Mouse (Mus musculus) embryonic facial prominence, embryonic 13.5 days (tissue): ENCODE data around the gene Ier3. TPM values are rescaled to one million over a fixed set of nuclear protein-coding genes. Genes with fewer than 3 reads are reported as not detected.

Experiments used
- ATAC-seq: fragments of 200-750 bp; cut with Nextera tagmentation; 2 replicates; pipeline ENCODE4 v1.8.0; 2017; ENCODE audit warnings: low read depth; ENCODE audit not compliant: insufficient number of reproducible peaks, insufficient read depth, low FRiP score, low TSS enrichment
- H3K27ac ChIP-seq: fragments of 300-500 bp; sonication (generic); 2 replicates; pipeline ENCODE4 v1.5.1; 2015; ENCODE audit warnings: moderate library complexity, mild to moderate bottlenecking, inconsistent platforms
- H3K27me3 ChIP-seq: fragments of 300-500 bp; sonication (generic); 2 replicates; pipeline ENCODE4 v1.6.1; 2015; ENCODE audit warnings: mild to moderate bottlenecking, inconsistent platforms
- H3K36me3 ChIP-seq: fragments of 300-500 bp; sonication (generic); 2 replicates; pipeline ENCODE4 v1.6.1; 2015; ENCODE audit warnings: mild to moderate bottlenecking, inconsistent platforms
- H3K4me1 ChIP-seq: fragments of 300-500 bp; sonication (generic); 2 replicates; pipeline ENCODE4 v1.6.1; 2015; ENCODE audit warnings: inconsistent platforms
- H3K4me2 ChIP-seq: fragments of 300-500 bp; sonication (generic); 2 replicates; pipeline ENCODE4 v1.6.1; 2015; ENCODE audit warnings: moderate library complexity, mild to moderate bottlenecking, inconsistent platforms
- H3K4me3 ChIP-seq: fragments of 300-500 bp; sonication (generic); 2 replicates; pipeline ENCODE4 v1.5.1; 2015; ENCODE audit warnings: mild to moderate bottlenecking, inconsistent platforms
- H3K9ac ChIP-seq: fragments of 300-500 bp; sonication (generic); 2 replicates; pipeline ENCODE4 v1.6.1; 2015; ENCODE audit warnings: mild to moderate bottlenecking, inconsistent platforms
- H3K9me3 ChIP-seq: fragments of 300-500 bp; sonication (generic); 2 replicates; pipeline ENCODE4 v1.6.1; 2016; ENCODE audit warnings: inconsistent platforms
- WGBS: fragments of 180-500 bp; shearing (Covaris S2); methylation state at CpG from one replicate; pipeline ENCODE4 v1.1.7; 2015; ENCODE audit warnings: mixed read lengths; 5-methylcytosine and 5-hydroxymethylcytosine counted together
- polyA plus RNA-seq: library from polyadenylated mRNA; unstranded; fragments of >200 nt; fragmentation: Nextera tagmentation; extraction: Ambion mirVana; gene quantifications from 2 replicates; pipeline ENCODE4 v1.2.1, GENCODE M21; 2015

The Ier3 gene
- polyA plus RNA-seq, 1 experiment from 2014 or later = 20.1 TPM

- WGBS = 92% methylated on average over 13 of the region's 13 CpGs
- H3K4me2 ChIP-seq = no peak overlapping the region
- H3K4me3 ChIP-seq = no peak overlapping the region
- peaks cover 53% of the 10 kb centered on the region for H3K36me3 ChIP-seq
- no peak overlapping the region for H3K9ac ChIP-seq
- H3K27me3 ChIP-seq = no peaks in the 10 kb centered on the region
- no peak for ATAC-seq
- H3K9me3 ChIP-seq = no peaks in the 10 kb centered on the region
- H3K27ac ChIP-seq = no peak overlapping the region
- H3K4me1 ChIP-seq = peaks cover 27% of the 10 kb centered on the region
Measured at GRCm38 (mm10) chr17:35825109-35825850, 3.8 kb downstream of the Ier3 start.

- no peaks in the 10 kb centered on the region for H3K27me3 ChIP-seq
- H3K36me3 ChIP-seq = peaks cover 90% of the 10 kb centered on the region
- H3K27ac ChIP-seq = peak overlapping the region; percentile 60; the same call in 1 of the 2 replicates
- WGBS = 3% methylated on average over 21 of the region's 21 CpGs
- H3K4me2 ChIP-seq = peak overlapping the region; percentile 42
- H3K9me3 ChIP-seq = no peaks in the 10 kb centered on the region
- H3K4me3 ChIP-seq = 0 out of 2 replicates have a peak overlapping the region, but pooled peaks have one; percentile 7
- 0 out of 2 replicates have a peak overlapping the region, but pooled peaks have one; percentile 54 for H3K9ac ChIP-seq
- H3K4me1 ChIP-seq = peaks cover 18% of the 10 kb centered on the region
- peak; percentile 33; the same call in 1 of the 2 replicates for ATAC-seq
Measured at GRCm38 (mm10) chr17:35829737-35830136, 8.3 kb downstream of the Ier3 start.

GRCm38 (mm10) chr17:35832400-35833238 lies 11.1 kb downstream of the Ier3 start:
- ATAC-seq = no peak
- Histone ChIP-seq H3K4me1 (peaks cover 35% of the 10 kb centered on the region), H3K27ac (no peak overlapping the region), H3K4me3 (no peak overlapping the region), H3K4me2 (no peak overlapping the region), H3K36me3 (peaks cover 83% of the 10 kb centered on the region), H3K27me3 (no peaks in the 10 kb centered on the region), H3K9me3 (no peaks in the 10 kb centered on the region), H3K9ac (no peak overlapping the region)
- WGBS = 63% methylated on average over 8 of the region's 8 CpGs

GRCm38 (mm10) chr17:35833239-35833751 lies 11.8 kb downstream of the Ier3 start:
- H3K4me2 ChIP-seq = no peak overlapping the region; the same call in 1 of the 2 replicates
- H3K4me1 ChIP-seq = peaks cover 35% of the 10 kb centered on the region
- no peak overlapping the region for H3K27ac ChIP-seq
- 23% methylated on average over 5 of the region's 5 CpGs for WGBS
- H3K9ac ChIP-seq = no peak overlapping the region
- H3K4me3 ChIP-seq = no peak overlapping the region
- H3K9me3 ChIP-seq = no peaks in the 10 kb centered on the region
- H3K27me3 ChIP-seq = no peaks in the 10 kb centered on the region
- H3K36me3 ChIP-seq = peaks cover 77% of the 10 kb centered on the region
- no peak for ATAC-seq

GRCm38 (mm10) chr17:35833894-35834293 lies 12.4 kb downstream of the Ier3 start:
- Histone ChIP-seq H3K9me3 (no peaks in the 10 kb centered on the region), H3K36me3 (peaks cover 73% of the 10 kb centered on the region), H3K4me3 (peak overlapping the region; percentile 86; the same call in 1 of the 2 replicates), H3K9ac (no peak overlapping the region), H3K4me2 (peak overlapping the region; percentile 90), H3K27ac (no peak overlapping the region), H3K4me1 (peaks cover 35% of the 10 kb centered on the region), H3K27me3 (no peaks in the 10 kb centered on the region)
- ATAC-seq = no peak
- 62% methylated on average over 5 of the region's 5 CpGs for WGBS

GRCm38 (mm10) chr17:35834696-35835422 lies 13.4 kb downstream of the Ier3 start:
- Histone ChIP-seq H3K27me3 (no peaks in the 10 kb centered on the region), H3K27ac (peak overlapping the region; percentile 45; the same call in 1 of the 2 replicates), H3K9me3 (no peaks in the 10 kb centered on the region), H3K9ac (peak overlapping the region; percentile 99), H3K4me1 (peaks cover 41% of the 10 kb centered on the region), H3K4me3 (peak overlapping the region; percentile 86), H3K4me2 (peak overlapping the region; percentile 90), H3K36me3 (peaks cover 65% of the 10 kb centered on the region)
- no peak for ATAC-seq
- WGBS = 73% methylated on average over 26 of the region's 26 CpGs

- ATAC-seq = no peak
- WGBS = 74% methylated on average over 26 of the region's 26 CpGs
- peak overlapping the region; percentile 45; the same call in 1 of the 2 replicates for H3K27ac ChIP-seq
- H3K4me3 ChIP-seq = peak overlapping the region; percentile 86
- H3K9ac ChIP-seq = peak overlapping the region; percentile 99
- no peaks in the 10 kb centered on the region for H3K27me3 ChIP-seq
- H3K4me1 ChIP-seq = peaks cover 34% of the 10 kb centered on the region
- H3K4me2 ChIP-seq = peak overlapping the region; percentile 90
- peaks cover 61% of the 10 kb centered on the region for H3K36me3 ChIP-seq
- H3K9me3 ChIP-seq = no peaks in the 10 kb centered on the region
Measured at GRCm38 (mm10) chr17:35835424-35836140, 14.1 kb downstream of the Ier3 start.

GRCm38 (mm10) chr17:35836178-35836965 lies 14.9 kb downstream of the Ier3 start:
- WGBS = 6% methylated on average over 24 of the region's 24 CpGs
- H3K4me2 ChIP-seq = peak overlapping the region; percentile 90
- H3K9me3 ChIP-seq = no peaks in the 10 kb centered on the region
- H3K4me3 ChIP-seq = peak overlapping the region; percentile 86
- no peaks in the 10 kb centered on the region for H3K27me3 ChIP-seq
- H3K27ac ChIP-seq = peak overlapping the region; percentile 98
- peaks cover 34% of the 10 kb centered on the region for H3K4me1 ChIP-seq
- no peak for ATAC-seq
- H3K9ac ChIP-seq = peak overlapping the region; percentile 99
- H3K36me3 ChIP-seq = peaks cover 54% of the 10 kb centered on the region

- peak; percentile 13; the same call in 1 of the 2 replicates for ATAC-seq
- under 1% methylated on average over 21 of the region's 25 CpGs for WGBS
- H3K27me3 ChIP-seq = no peaks in the 10 kb centered on the region
- H3K4me3 ChIP-seq = peak overlapping the region; percentile 86
- H3K27ac ChIP-seq = peak overlapping the region; percentile 98
- peaks cover 49% of the 10 kb centered on the region for H3K36me3 ChIP-seq
- H3K4me1 ChIP-seq = peaks cover 36% of the 10 kb centered on the region
- H3K4me2 ChIP-seq = peak overlapping the region; percentile 90
- H3K9ac ChIP-seq = peak overlapping the region; percentile 99
- H3K9me3 ChIP-seq = no peaks in the 10 kb centered on the region
Measured at GRCm38 (mm10) chr17:35836991-35837422, 15.5 kb downstream of the Ier3 start.

GRCm38 (mm10) chr17:35837487-35837886 lies 16.0 kb downstream of the Ier3 start:
- H3K27me3 ChIP-seq = no peaks in the 10 kb centered on the region
- H3K27ac ChIP-seq = peak overlapping the region; percentile 98
- no peaks in the 10 kb centered on the region for H3K9me3 ChIP-seq
- no peak for ATAC-seq
- under 1% methylated on average over 18 of the region's 18 CpGs for WGBS
- peak overlapping the region; percentile 99 for H3K9ac ChIP-seq
- peak overlapping the region; percentile 86 for H3K4me3 ChIP-seq
- peaks cover 44% of the 10 kb centered on the region for H3K36me3 ChIP-seq
- H3K4me2 ChIP-seq = peak overlapping the region; percentile 90
- H3K4me1 ChIP-seq = peaks cover 39% of the 10 kb centered on the region
